Mouse (Mus musculus) cerebellum, adult 11 months (tissue): ENCODE measurements around the gene Eid3.
A peak's percentile ranks its signal among the peaks of the same experiment; 100 is the strongest.

ENCODE experiments used
- DNase-seq: peaks from one replicate; pipeline ENCODE4 v3.0.0; 2022

The Eid3 gene

DNA sequence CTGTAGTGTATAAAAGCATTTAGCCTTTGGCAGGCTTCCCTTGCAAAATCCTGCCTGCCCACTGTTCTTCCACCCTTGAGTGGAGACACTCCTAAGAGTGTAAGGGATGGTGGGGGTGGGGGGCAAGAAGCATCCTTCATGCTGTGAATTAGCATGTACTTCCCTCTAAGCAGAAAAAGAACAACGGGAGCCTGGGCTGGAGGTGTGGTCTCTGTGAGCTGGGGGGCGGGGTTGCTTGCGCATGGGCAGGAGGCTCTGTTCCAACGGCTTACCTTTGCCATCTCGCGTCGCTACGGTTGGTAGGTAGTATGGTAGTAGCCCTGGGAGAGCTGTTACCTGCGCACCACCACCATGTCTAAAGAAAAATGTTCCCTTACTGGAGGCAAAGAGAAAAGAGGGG is at the start of gene Eid3:
TSS of gene Eid3 (plus strand) at position 271 of the 400 bp plus-strand sequence.
- DNase-seq, result no peak

DNA sequence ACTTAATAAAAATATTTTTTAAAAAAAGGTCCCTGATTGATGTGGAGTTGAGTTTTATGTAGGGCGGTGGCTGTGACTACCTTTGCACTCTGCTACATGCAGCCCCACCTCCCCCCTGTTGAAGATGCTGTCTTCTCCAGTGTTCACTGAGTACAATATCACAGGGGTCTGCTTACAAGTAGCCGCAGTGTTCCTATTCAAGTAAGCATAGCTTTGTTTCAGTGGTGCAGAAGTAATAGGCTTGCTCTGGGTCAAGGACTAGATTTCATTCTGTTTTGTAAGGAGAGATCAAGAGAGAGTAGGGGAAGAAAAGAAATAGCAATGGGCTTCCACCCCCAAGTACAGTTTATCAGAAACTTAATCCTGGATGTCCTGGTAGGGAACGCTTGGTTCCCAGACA is 48.9 kb upstream of the Eid3 start:
- no peak for DNase-seq

DNA sequence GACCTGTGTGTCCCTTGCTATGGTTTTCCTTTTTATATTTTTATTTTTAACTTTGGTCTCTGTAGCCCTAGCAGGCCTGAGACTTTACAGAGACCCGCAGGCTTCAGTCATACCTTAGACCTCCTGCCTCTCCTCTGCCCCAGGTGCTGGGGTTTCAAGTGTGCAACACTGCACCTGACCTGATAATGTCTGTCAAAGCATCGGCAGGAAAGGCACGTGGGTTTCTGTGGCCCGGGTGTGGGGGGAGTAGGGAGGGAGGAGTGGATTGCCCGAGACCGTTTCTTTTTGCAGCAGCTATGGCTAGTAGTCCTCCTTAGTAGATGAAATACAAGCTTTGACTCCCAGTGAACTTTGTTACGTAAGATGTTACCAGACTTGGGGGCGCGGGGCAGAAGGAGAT is 48.5 kb upstream of the Eid3 start:
- DNase-seq, result no peak

DNA sequence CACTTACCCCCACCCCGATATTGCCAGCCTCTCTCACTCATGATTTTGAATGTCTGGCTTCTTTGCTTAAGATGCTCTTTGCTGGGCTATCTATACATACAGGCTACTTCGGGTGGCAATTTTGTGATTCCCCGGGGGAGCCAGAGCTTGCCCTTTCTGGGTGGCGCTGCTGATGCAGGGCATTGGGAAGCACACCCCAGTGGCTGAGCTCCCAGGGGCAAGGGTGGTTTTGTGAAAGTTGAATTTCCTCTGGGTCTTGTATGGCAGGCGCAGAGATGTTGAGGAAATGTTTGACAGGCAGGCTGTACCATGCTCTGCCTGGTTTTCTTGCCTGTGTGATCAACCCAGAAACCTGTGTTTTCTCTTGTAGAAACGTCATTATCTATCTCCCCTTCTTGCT is 47.8 kb upstream of the Eid3 start:
- no peak for DNase-seq

DNA sequence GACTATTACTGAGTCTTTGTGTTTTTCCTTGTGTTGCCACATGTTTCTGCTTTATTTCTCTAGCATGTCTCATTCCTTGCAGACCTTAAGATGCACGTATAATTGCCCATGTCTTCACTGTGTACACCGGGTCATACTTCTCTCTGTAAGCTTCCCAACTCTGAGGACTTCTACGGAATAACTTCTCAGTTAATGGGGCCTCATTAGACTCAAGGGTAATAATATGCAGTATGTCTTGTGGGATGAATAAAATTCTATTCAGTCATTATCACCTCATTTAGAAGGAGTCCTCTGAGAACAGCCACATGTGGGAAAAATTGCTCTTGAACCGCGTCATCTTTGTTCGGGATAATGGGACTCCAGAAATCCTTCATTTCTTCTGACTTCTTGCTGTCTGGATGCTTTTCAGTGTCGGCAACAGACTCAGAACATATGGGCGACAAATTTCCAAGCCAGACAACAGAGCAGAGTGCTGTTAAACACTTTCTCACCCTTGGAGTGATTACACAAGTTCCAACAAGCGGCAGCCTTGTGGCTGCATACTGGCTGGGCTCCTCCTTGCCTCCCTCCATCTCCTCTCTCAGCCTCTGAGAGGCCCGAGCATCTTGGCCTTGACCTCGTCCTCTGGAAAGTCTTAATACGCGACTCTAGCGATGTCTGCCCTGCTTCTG is 43.2 kb upstream of the Eid3 start:
- no peak for DNase-seq

DNA sequence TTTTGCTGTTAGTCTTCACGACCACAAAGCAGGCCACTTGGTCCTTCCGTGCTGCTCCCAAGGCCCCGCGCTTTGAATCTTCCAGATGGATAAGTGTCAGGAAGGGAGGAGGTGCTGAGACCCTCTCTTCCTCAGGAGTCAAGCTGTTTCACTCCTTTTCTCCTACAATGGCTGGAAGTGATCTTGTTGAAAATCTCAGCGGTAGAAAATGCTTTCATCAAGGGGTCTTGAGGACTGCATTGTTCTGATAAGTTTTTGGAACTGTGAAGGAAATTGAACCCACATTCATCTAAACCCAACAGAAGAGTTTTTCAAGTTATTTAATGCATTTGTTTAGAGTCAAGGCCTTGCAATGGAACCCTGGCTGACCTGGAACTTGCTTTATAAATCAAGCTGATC is 42.6 kb upstream of the Eid3 start:
- DNase-seq, result no peak

DNA sequence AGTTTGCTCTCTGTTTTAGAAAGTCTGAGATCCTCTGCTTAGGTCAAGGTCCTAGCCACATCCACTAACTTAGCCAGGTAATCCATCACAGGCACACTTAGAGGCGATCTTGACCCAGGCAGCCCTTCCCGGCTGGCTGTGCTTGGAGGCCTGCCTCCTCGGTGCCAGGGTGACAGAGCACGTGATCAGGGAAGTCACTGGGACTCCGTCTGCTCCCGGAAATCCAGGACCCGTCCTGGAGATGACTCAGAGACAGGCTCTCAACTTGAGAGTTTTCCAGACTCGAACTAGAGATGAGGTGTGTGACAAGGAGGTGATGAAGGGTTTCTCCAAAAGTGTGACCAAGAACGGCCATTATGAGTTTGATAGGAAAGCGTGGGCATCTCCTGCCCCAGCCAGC is 41.9 kb upstream of the Eid3 start:
- no peak for DNase-seq

DNA sequence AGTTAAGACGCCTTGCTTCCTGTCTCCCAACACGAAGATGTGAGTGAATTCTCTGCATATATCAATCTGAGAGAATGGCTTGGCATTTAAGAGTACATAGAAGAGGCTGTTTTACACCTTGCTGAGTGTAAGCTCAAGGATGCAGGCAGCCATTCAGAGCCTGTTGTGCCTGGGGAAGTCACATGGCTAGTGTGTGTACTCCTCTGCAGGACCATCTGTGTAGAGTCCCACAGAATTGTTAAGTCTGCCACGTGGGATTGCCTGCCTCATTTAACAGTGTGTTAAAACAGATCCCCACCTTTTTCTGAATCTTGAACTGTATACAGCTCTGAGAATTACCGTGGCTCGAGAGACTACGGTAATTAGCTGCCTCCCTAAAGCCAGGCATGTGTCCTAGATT is 39.9 kb upstream of the Eid3 start:
- no peak for DNase-seq

DNA sequence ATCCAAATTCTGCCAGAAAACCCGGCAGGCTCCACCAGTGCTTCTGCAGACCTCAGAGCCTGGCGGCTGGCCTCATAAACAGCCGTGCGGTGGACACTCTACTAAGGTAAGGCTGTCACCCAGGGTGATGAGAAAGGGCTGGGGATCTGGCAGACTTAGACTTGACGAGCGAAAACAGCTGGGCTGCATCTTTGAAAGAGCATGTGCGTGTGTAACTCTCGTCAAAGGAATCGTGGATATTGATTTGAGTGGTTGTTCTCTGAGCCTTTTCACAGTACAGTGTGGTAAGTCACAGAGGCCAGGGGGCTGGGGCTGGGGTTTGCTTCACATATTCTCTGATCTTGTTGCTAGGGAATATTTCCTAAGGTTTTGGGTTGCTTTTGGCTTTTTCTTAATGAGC is 32.5 kb upstream of the Eid3 start, which contains the start of gene Txnrd1:
TSS of gene Txnrd1 (plus strand) at position 26 of the 400 bp plus-strand sequence.
- no peak for DNase-seq

DNA sequence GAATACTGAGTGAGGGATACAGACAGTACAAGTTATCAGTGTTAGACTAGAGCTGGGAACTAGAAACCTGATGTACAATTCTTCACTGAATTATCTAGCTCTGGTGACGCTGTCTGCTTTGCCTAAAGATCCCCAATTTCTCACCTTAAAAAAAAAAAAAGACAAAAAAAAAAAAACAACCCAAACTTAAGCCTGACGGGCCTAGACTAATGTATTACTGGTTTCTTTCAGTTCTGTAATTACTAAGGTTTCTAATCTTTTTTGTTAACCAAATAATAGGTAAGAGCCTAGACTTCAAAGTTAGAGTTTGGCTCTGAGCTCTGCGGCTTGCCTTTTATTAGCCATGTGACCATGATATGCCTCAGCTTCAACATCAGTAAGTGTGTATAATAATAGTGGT is 30.5 kb upstream of the Eid3 start:
- DNase-seq, result no peak

DNA sequence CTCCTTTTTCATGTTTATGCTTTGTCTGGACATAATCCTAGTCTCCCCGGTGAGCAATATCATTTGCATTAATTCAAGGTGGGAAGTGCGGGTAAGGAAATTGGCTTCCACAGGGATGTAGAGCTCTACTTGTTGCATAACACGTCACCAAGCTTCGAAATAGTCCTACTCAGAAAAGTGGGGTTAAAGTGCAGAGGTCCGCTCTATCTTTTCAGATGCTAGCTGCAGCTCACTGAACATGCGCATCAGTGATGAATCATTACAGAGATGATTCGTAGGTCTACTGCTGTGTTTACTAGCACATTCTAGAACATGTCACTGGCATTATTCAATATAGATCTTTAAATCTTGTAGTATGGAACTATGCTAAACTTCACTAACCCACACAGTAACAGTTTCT is 28.0 kb upstream of the Eid3 start:
- no peak for DNase-seq

DNA sequence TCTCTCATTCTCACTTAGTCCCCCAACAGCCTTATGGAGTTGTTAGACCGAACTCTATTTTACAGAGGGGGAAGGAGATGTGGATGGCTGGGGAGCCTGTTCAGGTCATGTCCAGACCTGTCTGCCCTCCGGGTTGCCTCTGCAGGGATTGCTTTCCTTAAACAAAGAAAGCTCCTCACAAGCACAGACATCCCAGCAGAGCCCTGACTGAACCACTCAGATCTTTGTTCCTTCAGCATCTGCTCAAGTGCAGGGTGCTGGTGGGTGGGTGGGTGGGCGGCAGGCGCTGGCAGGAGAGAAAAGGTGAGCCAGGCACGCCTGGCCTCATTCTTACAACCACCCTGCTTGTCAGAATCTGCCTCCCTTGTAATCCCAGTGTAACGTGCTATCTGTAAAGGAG is 22.3 kb upstream of the Eid3 start:
- DNase-seq, result no peak

DNA sequence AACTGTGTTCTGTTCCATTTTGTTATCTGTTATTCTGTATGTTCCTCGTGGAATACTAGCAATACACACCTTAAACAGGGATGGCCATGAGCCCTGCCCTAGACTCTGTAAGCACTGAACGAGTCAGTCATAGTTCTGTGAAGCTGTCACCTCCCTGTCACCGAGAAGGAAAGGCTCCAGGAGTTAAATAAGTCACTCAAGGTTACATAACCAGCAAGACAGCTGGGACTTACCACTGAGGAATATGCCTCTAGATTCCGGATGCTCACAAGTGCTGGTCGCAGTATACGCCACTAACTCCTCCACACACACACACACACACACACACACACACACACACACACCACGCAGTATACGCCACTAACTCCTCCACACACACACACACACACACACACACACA is 21.7 kb upstream of the Eid3 start:
- no peak for DNase-seq

DNA sequence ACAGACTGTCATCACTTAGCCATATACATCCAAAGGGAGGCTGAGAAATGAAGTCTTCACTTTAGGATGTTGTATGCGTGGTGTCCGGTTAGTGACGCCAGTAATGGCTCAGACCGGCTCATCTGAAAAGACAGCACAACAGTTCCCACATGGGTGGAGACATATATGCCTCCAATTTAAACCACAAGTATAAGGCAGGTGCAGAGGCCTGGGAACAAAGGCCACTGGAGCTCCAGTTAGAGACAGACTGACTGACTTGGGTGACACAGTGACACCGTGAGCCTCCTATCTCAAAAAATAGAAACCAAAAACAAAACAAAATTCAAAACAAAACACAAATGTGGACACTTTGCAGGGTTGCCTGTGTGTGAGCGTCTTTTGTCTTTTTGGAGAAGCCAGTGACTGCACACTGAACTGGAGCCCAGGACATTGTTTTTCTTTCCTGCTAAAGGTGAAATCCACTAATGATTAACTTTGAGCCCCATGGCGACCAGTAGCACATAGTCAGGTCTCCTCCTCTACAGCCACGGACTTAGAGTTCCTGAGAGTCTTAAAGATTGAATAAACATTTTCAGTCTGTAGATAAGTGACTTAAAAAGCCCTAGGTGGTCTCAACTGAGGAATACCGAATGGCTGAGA is 18.5 kb upstream of the Eid3 start:
- no peak for DNase-seq

DNA sequence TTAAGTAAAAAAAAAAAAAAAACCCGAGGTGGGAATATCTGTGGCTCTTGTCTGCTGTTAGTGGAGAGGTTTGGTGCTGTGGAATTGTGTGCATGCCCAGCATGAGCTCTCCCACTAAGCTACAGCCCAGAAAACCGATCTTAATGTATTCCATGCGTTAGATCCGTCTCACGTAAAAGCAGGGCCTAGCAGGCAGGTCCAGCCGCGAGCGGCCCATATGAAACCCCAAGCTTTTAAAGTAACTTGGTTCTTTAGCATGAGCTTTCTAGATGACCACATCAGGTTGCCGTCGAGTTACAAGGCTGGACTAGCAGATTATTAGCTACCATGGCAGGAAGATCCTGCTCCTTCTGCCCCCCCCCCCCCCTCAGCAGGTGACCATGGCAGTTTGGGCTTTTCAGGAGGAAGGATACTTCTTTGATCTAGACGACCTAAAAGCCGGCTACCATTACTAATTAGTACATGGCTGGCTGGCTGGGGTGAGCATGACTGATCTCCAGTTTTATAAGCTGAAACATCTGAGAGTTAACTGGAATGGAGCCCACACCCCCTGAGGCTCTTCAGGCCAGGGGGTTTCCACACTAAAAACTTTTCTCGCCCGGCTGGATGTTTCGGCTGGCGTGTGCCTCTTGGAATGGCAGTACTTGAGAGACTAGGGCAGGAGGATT is 16.6 kb upstream of the Eid3 start:
- DNase-seq, result no peak

DNA sequence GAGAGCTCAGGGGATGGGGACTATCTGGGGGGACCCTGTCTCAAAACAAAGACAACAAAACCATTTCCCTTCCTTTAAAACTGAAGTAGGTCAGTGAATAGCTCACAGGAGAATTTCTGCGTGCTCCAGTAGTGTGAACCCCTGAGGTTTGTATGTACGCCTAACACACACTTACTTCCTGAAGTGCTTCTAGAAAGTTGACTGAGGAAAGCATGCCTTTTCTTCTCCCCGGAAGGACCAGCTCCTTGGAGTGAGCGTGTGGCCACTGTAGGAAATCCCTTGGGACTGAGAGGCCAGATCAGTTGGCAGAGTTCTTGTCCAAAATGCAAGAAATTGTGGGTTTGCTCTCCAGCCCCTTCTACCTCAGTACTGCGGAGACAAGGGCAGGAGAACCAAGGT is 16.1 kb upstream of the Eid3 start:
- DNase-seq, result no peak

DNA sequence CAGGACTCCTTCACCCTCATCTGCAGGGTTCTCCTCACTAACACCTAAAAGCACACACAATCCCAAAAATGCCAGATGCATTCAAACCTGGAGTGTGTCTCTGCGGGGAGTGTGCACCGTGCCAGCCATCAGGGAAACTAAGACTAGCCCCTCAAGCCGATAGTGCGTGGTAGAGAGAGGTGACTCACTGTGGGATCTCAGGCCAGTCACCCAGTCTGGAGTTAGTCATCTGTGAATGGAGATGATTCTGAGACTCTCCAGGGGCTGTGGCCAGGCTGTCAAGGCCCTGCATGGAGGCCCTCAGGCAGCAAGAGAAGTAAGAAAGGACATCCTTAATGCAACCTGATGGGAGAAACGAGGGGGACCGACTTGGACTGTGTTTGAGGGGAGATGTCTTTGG is 14.7 kb upstream of the Eid3 start:
- DNase-seq, result no peak

DNA sequence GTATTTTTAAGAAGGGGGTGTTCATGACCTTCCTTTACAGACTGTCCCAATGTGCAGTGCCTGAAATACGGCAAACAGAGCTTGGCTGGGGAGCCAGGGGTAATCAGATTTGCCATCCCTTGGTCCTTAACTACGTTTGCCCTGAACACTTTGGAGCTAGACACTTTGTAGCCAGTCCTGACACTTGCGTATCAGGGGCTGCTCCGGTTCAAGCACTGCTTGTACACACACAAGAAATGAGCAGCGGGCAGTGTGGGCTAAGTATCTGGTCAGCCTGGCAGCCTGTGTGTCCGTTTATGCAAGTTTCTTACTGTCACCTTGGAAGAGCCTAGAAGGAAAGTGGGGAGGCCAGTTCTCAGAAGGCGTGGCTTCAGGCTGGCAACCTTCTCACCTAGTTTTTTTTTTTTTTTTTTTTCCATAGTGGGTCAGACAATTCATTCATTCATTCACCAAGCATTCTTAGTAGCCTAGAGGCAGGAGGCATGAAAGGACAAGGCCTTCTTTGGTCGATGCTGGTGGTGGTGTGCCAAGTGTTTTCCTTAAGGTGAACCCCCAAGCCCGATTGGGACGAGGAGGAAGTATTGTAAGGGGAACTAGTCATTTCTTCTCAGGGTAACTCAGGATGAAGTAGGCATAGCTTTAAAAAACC is 8.3 kb upstream of the Eid3 start:
- DNase-seq, result no peak

DNA sequence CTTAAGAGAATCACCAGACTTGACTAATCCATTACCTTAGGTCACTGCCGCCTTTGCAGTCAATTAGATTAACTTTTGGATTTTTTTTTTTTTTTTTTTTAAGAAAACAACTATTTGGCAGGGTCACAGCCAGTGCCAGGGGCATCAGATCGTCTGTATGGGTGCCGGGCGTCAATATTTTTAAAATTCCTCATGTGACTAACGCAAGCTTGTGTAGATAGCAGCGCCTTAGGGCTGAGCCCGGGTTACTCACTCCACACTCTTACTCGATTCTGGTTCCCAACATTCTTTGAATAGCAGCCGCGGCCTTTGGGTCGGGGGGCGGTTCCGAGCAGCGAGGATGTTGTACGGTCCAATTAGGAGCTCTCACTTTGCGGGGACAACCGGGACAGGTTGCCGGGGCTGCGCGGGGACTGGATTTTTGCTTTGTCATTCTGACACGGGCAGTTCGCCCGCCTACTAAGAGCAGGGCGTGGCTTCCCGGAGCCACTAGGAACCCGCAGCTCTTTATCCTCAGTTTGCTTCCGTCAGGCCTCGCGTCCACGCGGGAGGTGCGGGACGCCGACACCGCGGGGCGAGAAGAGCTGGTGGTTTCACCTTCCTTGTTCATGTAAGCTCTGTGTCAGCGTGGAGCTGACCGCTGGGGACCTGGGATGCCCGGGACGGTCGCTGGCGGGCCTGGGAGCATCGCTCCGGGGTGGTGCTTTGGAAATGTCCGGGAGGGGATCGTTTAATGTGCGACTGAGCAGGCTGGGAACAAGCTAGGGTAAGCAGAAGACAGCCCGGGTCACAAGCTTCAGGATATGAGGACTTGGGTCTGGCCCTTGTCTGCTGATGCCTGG is 7.5 kb upstream of the Eid3 start:
- peak; percentile 92 for DNase-seq

DNA sequence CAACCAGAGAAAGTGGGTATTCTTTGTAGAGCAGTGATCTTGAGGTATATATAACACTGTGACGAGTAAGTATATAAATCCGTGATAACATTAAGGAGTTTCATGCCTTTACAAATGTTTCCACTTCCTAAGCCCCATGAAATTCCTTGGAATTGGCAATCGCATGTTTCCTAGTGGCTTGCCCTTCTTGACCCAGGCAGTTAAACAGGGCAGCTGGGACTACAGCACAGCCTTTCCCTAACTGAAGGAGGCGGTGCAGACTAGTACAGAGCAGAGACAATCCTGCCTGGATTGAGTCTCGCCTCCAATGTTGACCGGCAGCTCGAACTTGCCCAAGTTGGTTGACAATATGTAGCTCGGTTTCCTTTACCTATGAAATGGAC is 6.9 kb upstream of the Eid3 start:
- DNase-seq, result no peak

DNA sequence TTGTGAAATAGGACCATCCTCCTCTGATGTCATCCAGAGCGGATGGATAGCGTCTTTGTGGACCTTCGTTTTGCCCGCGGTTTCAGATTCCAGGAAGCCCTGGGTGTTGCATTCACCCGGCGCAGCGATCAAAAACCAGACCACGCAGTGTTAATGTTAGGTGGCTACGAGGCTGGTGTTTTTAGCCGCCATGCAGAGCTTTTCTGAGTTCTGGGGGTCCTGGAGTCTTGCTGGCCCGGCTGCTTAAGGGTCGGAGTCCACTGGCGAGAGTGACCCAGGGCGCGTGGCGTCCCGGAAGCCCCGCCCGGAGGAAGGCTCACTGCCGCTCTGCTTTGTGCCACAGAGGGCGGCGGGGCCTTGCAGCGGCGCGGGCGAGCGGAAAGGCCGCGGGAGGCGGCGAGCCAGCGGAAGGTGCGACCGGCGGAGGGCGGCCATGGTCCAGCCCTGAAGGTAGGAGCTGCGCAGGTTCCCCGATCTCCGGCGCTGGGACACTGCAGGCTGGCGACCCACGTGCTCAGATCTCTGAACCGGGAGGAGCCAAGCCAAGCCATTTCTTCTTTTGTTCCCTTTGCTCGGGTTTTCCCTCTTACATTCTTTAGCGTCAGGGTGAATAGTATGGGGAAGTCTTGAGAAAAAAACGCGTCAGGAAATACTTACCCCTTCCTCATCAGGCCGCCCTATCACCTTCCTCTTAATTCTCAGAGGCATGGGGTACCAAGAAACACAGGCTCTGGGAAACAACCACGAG is 6.1 kb upstream of the Eid3 start:
- DNase-seq, result peak; percentile 68

DNA sequence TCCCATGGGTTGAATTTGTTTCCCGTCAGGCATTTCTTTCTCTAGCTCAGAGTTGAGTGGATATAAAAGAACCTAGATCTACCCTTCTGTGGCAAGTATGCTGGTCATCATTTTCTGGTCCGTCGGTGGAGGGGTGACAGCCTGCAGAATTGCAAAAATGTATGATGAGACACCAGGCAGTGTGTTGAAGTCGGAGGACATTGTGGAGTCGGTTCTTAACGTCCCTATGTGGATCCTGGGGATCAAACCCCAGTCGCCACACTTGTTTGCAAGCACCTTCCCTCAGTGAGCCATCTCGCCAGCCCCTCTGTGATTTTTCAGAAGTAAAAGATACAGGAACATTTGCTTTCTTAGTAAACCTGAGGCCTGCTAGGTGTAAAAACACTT is 5.5 kb upstream of the Eid3 start:
- no peak for DNase-seq
